In the genomic region with DNA sequence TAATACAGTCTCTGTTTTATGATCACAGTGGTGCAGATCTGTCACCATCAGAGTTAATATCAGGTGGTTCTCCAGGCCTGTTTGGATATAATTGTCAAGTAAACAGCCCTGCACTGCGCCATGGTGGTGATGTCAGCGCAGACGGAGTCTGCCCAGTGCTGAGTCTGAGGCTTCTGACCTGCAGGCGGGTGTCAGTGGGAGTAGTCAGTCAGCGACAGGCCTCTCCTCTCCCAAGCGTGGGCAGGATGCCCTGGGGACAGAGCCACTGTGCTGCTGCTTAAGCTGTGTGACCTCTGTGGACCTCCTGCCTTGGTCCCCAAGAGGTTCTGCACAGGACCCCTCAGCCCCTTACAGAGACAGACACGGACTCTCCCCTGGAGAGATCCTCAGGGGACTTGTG, we compare ENCODE assay signal across 9 mouse cellular contexts. TPM values are rescaled to one million over a fixed set of nuclear protein-coding genes. Genes with fewer than 3 reads are reported as not detected.
DNase-seq lines count a peak whose midpoint lies in the region; ATAC-seq and TF ChIP-seq lines count a peak whose summit lies in the region.
"Had no signal": no experiment of that assay in that cellular context is flagged by ENCODE, and none has a peak within 500 bp of the region (broad histone marks: within the 10 kb centered on the region; RNA-seq: fewer than 3 reads in every experiment).

No protein-coding gene starts in this region.

- no peak overlapping the region for H3K9ac ChIP-seq in hindbrain, embryonic 15.5 days
- H3K9ac ChIP-seq: neural tube, embryonic 12.5 days had no signal

- H3K9me3 ChIP-seq in hindbrain, embryonic 15.5 days = no peaks in the 10 kb centered on the region
- H3K9me3 ChIP-seq: neural tube, embryonic 12.5 days had no signal

- no peaks in the 10 kb centered on the region for H3K36me3 ChIP-seq in hindbrain, embryonic 15.5 days

- ATAC-seq in hindbrain, embryonic 15.5 days (ENCODE audit: low FRiP score, low read depth) = 0 out of 2 replicates have a peak, but pooled peaks have one; percentile 58
- no peak for ATAC-seq in inflammation-experienced regulatory T-cells, adult 6 months

- peaks cover 19% of the 10 kb centered on the region for H3K4me1 ChIP-seq in hindbrain, embryonic 15.5 days (replicated peaks)

- DNase-seq in left cerebral cortex, postnatal 14 days (ENCODE audit: low spot score in 2 of 2) = peak; percentile 10 to 17
- no peak for DNase-seq in left cerebral cortex, adult 11 months (ENCODE audit: low spot score)
- DNase-seq in gastrocnemius, adult 2 months = peak; percentile 63
- peak; percentile 45 for DNase-seq in lung, postnatal 36 days
- DNase-seq in natural killer cell, adult 2 months (ENCODE audit: low spot score in 2 of 2) = no peak
- DNase-seq in thymus, postnatal 14 days = no peak

- no peak for TF ChIP-seq CTCF in gastrocnemius, adult 2 months (IDR thresholded peaks at IDR 0.05)

- intact Hi-C loops in left cerebral cortex, postnatal 14 days (cut with DNase I) = loop anchor here (2.0 to 10.0 kb wide), 2 partner anchors 80 to 186 kb away; a partner anchor contains a TSS
- intact Hi-C loops in gastrocnemius, adult 2 months (cut with DNase I) = loop anchor here (5.0 kb wide), 2 partner anchors 48 to 163 kb away; no protein-coding TSS in a partner anchor

- peak overlapping the region; percentile 68 for H3K27ac ChIP-seq in gastrocnemius, adult 2 months
- 0 out of 2 replicates have a peak overlapping the region, but pooled peaks have one; percentile 27 for H3K27ac ChIP-seq in hindbrain, embryonic 15.5 days (replicated peaks)
- H3K27ac ChIP-seq: neural tube, embryonic 12.5 days had no signal

- H3K4me3 ChIP-seq in gastrocnemius, adult 2 months = no peak overlapping the region
- no peak overlapping the region for H3K4me3 ChIP-seq in hindbrain, embryonic 15.5 days
- H3K4me3 ChIP-seq: neural tube, embryonic 12.5 days had no signal

- WGBS in hindbrain, embryonic 15.5 days = 58% methylated on average over 7 of the region's 7 CpGs

- no peaks in the 10 kb centered on the region for H3K27me3 ChIP-seq in hindbrain, embryonic 15.5 days
- H3K27me3 ChIP-seq: neural tube, embryonic 12.5 days had no signal

- H3K4me2 ChIP-seq in hindbrain, embryonic 15.5 days = no peak overlapping the region
- H3K4me2 ChIP-seq: neural tube, embryonic 12.5 days had no signal

RNA-seq across cellular contexts. Expression of a gene that starts 50.0 kb away (rescaled TPM):
- total RNA-seq in left cerebral cortex, postnatal 14 days (2021) = 10 to 100 TPM; 17.9 to 18.8 TPM
- 1 to 10 TPM; 6.8 to 8.5 TPM for total RNA-seq in gastrocnemius, adult 2 months (2021)
- polyA plus RNA-seq in hindbrain, embryonic 15.5 days (2015; fragmentation: Nextera tagmentation; extraction: Ambion mirVana) = 5.7 and 5.9 TPM in 2 replicates
- polyA plus RNA-seq in inflammation-experienced regulatory T-cells, adult 6 months (2017; shearing (Covaris generic)) = 10 to 100 TPM; 13.6 to 19.7 (median 14.7) TPM

Comparison
In these comparisons a context has a peak if more than half of its experiments do, and no peak if none do; other contexts are left out.
1. DNase-seq: peak in left cerebral cortex, postnatal 14 days (2 of 2), gastrocnemius, adult 2 months (single experiment) and lung, postnatal 36 days (single experiment); none in left cerebral cortex, adult 11 months (single experiment), natural killer cell, adult 2 months (0 of 2) and thymus, postnatal 14 days (single experiment).